Mouse (Mus musculus) hindbrain, embryonic 12.5 days (tissue): ENCODE measurements around the gene Entpd6. TPM values are rescaled to one million over a fixed set of nuclear protein-coding genes. Genes with fewer than 3 reads are reported as not detected.
A peak's percentile ranks its signal among the peaks of the same experiment; 100 is the strongest.

Source experiments
- ATAC-seq: fragments of 200-750 bp; cut with Nextera tagmentation; 2 replicates; pipeline ENCODE4 v1.8.0; 2017; ENCODE audit warnings: moderate TSS enrichment; ENCODE audit not compliant: low FRiP score
- H3K27ac ChIP-seq: fragments of 300-500 bp; sonication (generic); 2 replicates; pipeline ENCODE4 v1.5.1; 2016; ENCODE audit warnings: mild to moderate bottlenecking
- H3K27me3 ChIP-seq: fragments of 300-500 bp; sonication (generic); 2 replicates; pipeline ENCODE4 v1.6.1; 2016; ENCODE audit warnings: mild to moderate bottlenecking
- H3K36me3 ChIP-seq: fragments of 300-500 bp; sonication (generic); 2 replicates; pipeline ENCODE4 v1.6.1; 2016; ENCODE audit warnings: mild to moderate bottlenecking
- H3K4me1 ChIP-seq: fragments of 300-500 bp; sonication (generic); 2 replicates; pipeline ENCODE4 v1.6.1; 2016
- H3K4me2 ChIP-seq: fragments of 300-500 bp; sonication (generic); replicated peaks from 2 replicates; pipeline ENCODE4 v1.6.1; 2016; ENCODE audit warnings: mild to moderate bottlenecking
- H3K4me3 ChIP-seq: fragments of 300-500 bp; sonication (generic); 2 replicates; pipeline ENCODE4 v1.5.1; 2016; ENCODE audit warnings: mild to moderate bottlenecking
- H3K9ac ChIP-seq: fragments of 300-500 bp; sonication (generic); 2 replicates; pipeline ENCODE4 v1.6.1; 2016; ENCODE audit warnings: mild to moderate bottlenecking, moderate library complexity
- H3K9me3 ChIP-seq: fragments of 300-500 bp; sonication (generic); replicated peaks from 2 replicates; pipeline ENCODE4 v1.6.1; 2016; ENCODE audit warnings: mild to moderate bottlenecking
- WGBS: fragments of 180-500 bp; shearing (Covaris S2); methylation state at CpG from one replicate; pipeline ENCODE4 v1.1.7; 2016; 5-methylcytosine and 5-hydroxymethylcytosine counted together
- polyA plus RNA-seq: library from polyadenylated mRNA; unstranded; fragments of >200 nt; fragmentation: Nextera tagmentation; extraction: Ambion mirVana; gene quantifications from 2 replicates; pipeline ENCODE4 v1.2.1, GENCODE M21; 2016

Gene Entpd6
- polyA plus RNA-seq, 1 experiment from 2014 or later, result 38.6 TPM

GRCm38 (mm10) chr2:150765619-150766018 lies 16.8 kb downstream of the Entpd6 start:
- Histone ChIP-seq H3K36me3 (peaks cover 70% of the 10 kb centered on the region), H3K4me3 (no peak overlapping the region), H3K9ac (no peak overlapping the region), H3K4me1 (peaks cover under 1% of the 10 kb centered on the region; the same call in 1 of the 2 replicates), H3K9me3 (no peaks in the 10 kb centered on the region), H3K27ac (peak overlapping the region; percentile 5; the same call in 1 of the 2 replicates), H3K4me2 (no peak overlapping the region), H3K27me3 (no peaks in the 10 kb centered on the region)
- WGBS, result 46% methylated on average over 2 of the region's 2 CpGs
- peak; percentile 46 for ATAC-seq

GRCm38 (mm10) chr2:150766083-150766862 lies 17.4 kb downstream of the Entpd6 start:
- H3K4me3 ChIP-seq, result no peak overlapping the region
- peaks cover 67% of the 10 kb centered on the region for H3K36me3 ChIP-seq
- H3K9me3 ChIP-seq, result no peaks in the 10 kb centered on the region
- 90% methylated on average over 4 of the region's 4 CpGs for WGBS
- no peaks in the 10 kb centered on the region for H3K27me3 ChIP-seq
- ATAC-seq, result no peak
- H3K9ac ChIP-seq, result no peak overlapping the region
- peaks cover 5% of the 10 kb centered on the region; the same call in 1 of the 2 replicates for H3K4me1 ChIP-seq
- no peak overlapping the region for H3K4me2 ChIP-seq
- H3K27ac ChIP-seq, result peak overlapping the region; percentile 5; the same call in 1 of the 2 replicates

GRCm38 (mm10) chr2:150768678-150769077 lies 19.8 kb downstream of the Entpd6 start:
- Histone ChIP-seq H3K4me1 (peaks cover 5% of the 10 kb centered on the region; the same call in 1 of the 2 replicates), H3K9me3 (no peaks in the 10 kb centered on the region), H3K4me3 (no peak overlapping the region), H3K4me2 (no peak overlapping the region), H3K27ac (no peak overlapping the region), H3K27me3 (no peaks in the 10 kb centered on the region), H3K36me3 (peaks cover 51% of the 10 kb centered on the region), H3K9ac (no peak overlapping the region)
- 88% methylated on average over 1 of the region's 1 CpGs for WGBS
- ATAC-seq, result no peak

- H3K4me1 ChIP-seq, result peaks cover 5% of the 10 kb centered on the region; the same call in 1 of the 2 replicates
- H3K27ac ChIP-seq, result 0 out of 2 replicates have a peak overlapping the region, but pooled peaks have one; percentile 9
- no peaks in the 10 kb centered on the region for H3K9me3 ChIP-seq
- ATAC-seq, result peak; percentile 54
- no peak overlapping the region for H3K4me3 ChIP-seq
- peaks cover 41% of the 10 kb centered on the region for H3K36me3 ChIP-seq
- no peaks in the 10 kb centered on the region for H3K27me3 ChIP-seq
- no peak overlapping the region for H3K9ac ChIP-seq
- WGBS, result 47% methylated on average over 1 of the region's 1 CpGs
- H3K4me2 ChIP-seq, result no peak overlapping the region
These were observed 21.9 kb downstream of the Entpd6 start for GRCm38 (mm10) chr2:150770747-150771146.

GRCm38 (mm10) chr2:150771169-150771568 lies 22.3 kb downstream of the Entpd6 start:
- H3K4me1 ChIP-seq, result peaks cover 5% of the 10 kb centered on the region; the same call in 1 of the 2 replicates
- H3K4me3 ChIP-seq, result no peak overlapping the region
- H3K9me3 ChIP-seq, result no peaks in the 10 kb centered on the region
- no peak overlapping the region for H3K9ac ChIP-seq
- 87% methylated on average over 6 of the region's 6 CpGs for WGBS
- H3K27ac ChIP-seq, result no peak overlapping the region
- H3K4me2 ChIP-seq, result no peak overlapping the region
- peak; percentile 9; the same call in 1 of the 2 replicates for ATAC-seq
- peaks cover 39% of the 10 kb centered on the region for H3K36me3 ChIP-seq
- no peaks in the 10 kb centered on the region for H3K27me3 ChIP-seq

GRCm38 (mm10) chr2:150771996-150772395 lies 23.2 kb downstream of the Entpd6 start:
- H3K9me3 ChIP-seq, result no peaks in the 10 kb centered on the region
- H3K27ac ChIP-seq, result no peak overlapping the region
- no peak for ATAC-seq
- H3K4me1 ChIP-seq, result peaks cover 5% of the 10 kb centered on the region; the same call in 1 of the 2 replicates
- no peak overlapping the region for H3K9ac ChIP-seq
- no peak overlapping the region for H3K4me3 ChIP-seq
- H3K4me2 ChIP-seq, result no peak overlapping the region
- 95% methylated on average over 8 of the region's 8 CpGs for WGBS
- H3K27me3 ChIP-seq, result no peaks in the 10 kb centered on the region
- peaks cover 34% of the 10 kb centered on the region for H3K36me3 ChIP-seq

GRCm38 (mm10) chr2:150772466-150773119 lies 23.8 kb downstream of the Entpd6 start:
- Histone ChIP-seq H3K36me3 (peaks cover 28% of the 10 kb centered on the region), H3K9me3 (no peaks in the 10 kb centered on the region), H3K27ac (no peak overlapping the region), H3K4me1 (peaks cover 5% of the 10 kb centered on the region; the same call in 1 of the 2 replicates), H3K9ac (no peak overlapping the region), H3K27me3 (no peaks in the 10 kb centered on the region), H3K4me3 (no peak overlapping the region), H3K4me2 (no peak overlapping the region)
- 75% methylated on average over 10 of the region's 10 CpGs for WGBS
- no peak for ATAC-seq

- no peak overlapping the region for H3K4me3 ChIP-seq
- no peak overlapping the region for H3K9ac ChIP-seq
- ATAC-seq, result no peak
- WGBS, result 95% methylated on average over 2 of the region's 2 CpGs
- H3K36me3 ChIP-seq, result no peaks in the 10 kb centered on the region
- H3K4me1 ChIP-seq, result peaks cover 8% of the 10 kb centered on the region
- no peaks in the 10 kb centered on the region for H3K9me3 ChIP-seq
- peaks cover 3% of the 10 kb centered on the region; the same call in 1 of the 2 replicates for H3K27me3 ChIP-seq
- no peak overlapping the region for H3K4me2 ChIP-seq
- no peak overlapping the region for H3K27ac ChIP-seq
These were observed 34.0 kb downstream of the Entpd6 start for GRCm38 (mm10) chr2:150782801-150783200.

GRCm38 (mm10) chr2:150786251-150787180 lies 37.7 kb downstream of the Entpd6 start, which contains the start of gene Pygb:
Gene Pygb, plus strand, starts transcription at chr2:150786735.
- Histone ChIP-seq H3K4me2 (peak within 1 kb of the TSS; percentile 96), H3K9ac (peak within 1 kb of the TSS; percentile 67), H3K4me3 (peak within 1 kb of the TSS; percentile 66), H3K9me3 (no peaks in the 10 kb centered on the region), H3K4me1 (peaks cover 22% of the 10 kb centered on the region), H3K27ac (no peak within 1 kb of the TSS; the same call in none of the 2 replicates), H3K27me3 (peaks cover 3% of the 10 kb centered on the region; the same call in 1 of the 2 replicates), H3K36me3 (no peaks in the 10 kb centered on the region)
- 2% methylated on average over 55 of the region's 58 CpGs for WGBS
- peak; percentile 98 for ATAC-seq

GRCm38 (mm10) chr2:150787234-150787771 lies 38.5 kb downstream of the Entpd6 start:
- peak overlapping the region; percentile 67 for H3K9ac ChIP-seq
- H3K36me3 ChIP-seq, result peaks cover 6% of the 10 kb centered on the region; the same call in 1 of the 2 replicates
- peak; percentile 18 for ATAC-seq
- WGBS, result 1% methylated on average over 23 of the region's 23 CpGs
- peak overlapping the region; percentile 96 for H3K4me2 ChIP-seq
- peak overlapping the region; percentile 66 for H3K4me3 ChIP-seq
- peaks cover 3% of the 10 kb centered on the region; the same call in 1 of the 2 replicates for H3K27me3 ChIP-seq
- H3K9me3 ChIP-seq, result no peaks in the 10 kb centered on the region
- peaks cover 22% of the 10 kb centered on the region for H3K4me1 ChIP-seq
- no peak overlapping the region; the same call in 1 of the 2 replicates for H3K27ac ChIP-seq
